Mouse (Mus musculus): Measurements from ENCODE around the gene 2010106E10Rik. TPM values are rescaled to one million over a fixed set of nuclear protein-coding genes. Genes with fewer than 3 reads are reported as not detected.

2010106E10Rik gene
- total RNA-seq (2021) = not detected

GRCm38 (mm10) chrX:112494974-112495373 is at the start of gene 2010106E10Rik:
Gene 2010106E10Rik, plus strand, starts transcription at chrX:112495274.
- intact Hi-C loops (cut with DNase I) = no loop called here
- no peak for DNase-seq

GRCm38 (mm10) chrX:112505651-112506050 is 10.6 kb downstream of the 2010106E10Rik start:
- no peak for DNase-seq
- intact Hi-C loops (cut with DNase I) = no loop called here

DNA sequence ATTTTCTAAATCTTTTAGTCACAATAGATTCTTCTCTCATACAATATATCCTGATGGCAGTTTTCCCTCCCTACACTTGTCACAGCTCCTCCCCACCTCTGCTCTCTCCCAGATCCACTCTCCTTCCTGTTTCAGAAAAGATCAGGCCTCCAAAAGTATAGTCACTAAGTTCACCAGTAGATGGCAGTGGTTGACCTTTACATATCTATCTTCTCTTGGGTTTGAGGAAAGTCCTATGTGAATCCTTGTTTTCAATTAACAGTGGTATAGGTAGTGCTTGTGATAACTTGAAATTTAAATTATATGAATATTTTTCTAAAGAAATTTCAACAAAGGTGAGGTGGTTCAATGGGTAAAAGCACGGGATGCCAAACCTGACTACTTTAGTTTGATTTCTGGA is 29.7 kb downstream of the 2010106E10Rik start:
- intact Hi-C loops (cut with DNase I) = loop anchor here (1.0 kb wide), 1 partner anchor 379 kb away; no protein-coding TSS in a partner anchor
- DNase-seq = peak in 1 of 2 experiments; percentile 17

DNA sequence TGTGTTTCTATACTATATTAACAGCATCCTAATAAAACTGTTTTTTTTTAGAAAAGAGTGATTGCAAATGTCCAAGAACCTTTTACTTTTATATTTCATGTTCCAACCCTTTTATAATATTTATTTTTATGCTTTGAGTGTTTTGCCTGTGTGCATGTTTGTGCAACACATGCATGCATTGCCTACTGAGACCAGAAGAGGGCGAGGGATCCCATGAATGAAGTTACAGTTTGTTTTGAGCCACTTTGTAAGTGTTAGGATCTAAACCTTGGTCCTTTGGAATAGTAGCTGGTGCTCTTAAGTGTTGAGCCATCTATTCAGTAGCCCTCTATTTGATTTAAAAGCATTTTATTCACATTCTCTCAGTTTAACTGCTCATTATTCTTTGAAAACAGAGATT is 48.0 kb downstream of the 2010106E10Rik start:
- DNase-seq = no peak
- intact Hi-C loops (cut with DNase I) = no loop called here

GRCm38 (mm10) chrX:112567716-112568115 is 72.6 kb downstream of the 2010106E10Rik start:
- intact Hi-C loops (cut with DNase I) = no loop called here
- peak in 1 of 2 experiments; percentile 3 for DNase-seq

- intact Hi-C loops (cut with DNase I) = no loop called here
- DNase-seq = peak; percentile 49 to 51
These were observed 105.6 kb downstream of the 2010106E10Rik start, which contains the start of gene Zfp711 for GRCm38 (mm10) chrX:112600511-112601305. Gene Zfp711, plus strand, starts transcription at chrX:112600526.

GRCm38 (mm10) chrX:112601306-112602120 is 106.4 kb downstream of the 2010106E10Rik start:
- peak; percentile 22 to 27 for DNase-seq
- intact Hi-C loops (cut with DNase I) = no loop called here

Other genes starting within 250 kb of the 2010106E10Rik start
- 10 to 100 TPM; 64.1 to 69.3 TPM for gene Apool, start 183.9 kb upstream of the 2010106E10Rik start, total RNA-seq (2021)
- gene Satl1, start 88.5 kb upstream of the 2010106E10Rik start, total RNA-seq (2021) = not detected
- 1 to 10 TPM; 2.0 to 3.5 TPM for gene Zfp711, start 105.3 kb downstream of the 2010106E10Rik start, total RNA-seq (2021)
- under 1 TPM in 1 of 2 experiments, not detected in 1; 0.07 TPM for gene Pof1b, start 203.4 kb downstream of the 2010106E10Rik start, total RNA-seq (2021)

All from heart, postnatal 10 days (tissue).